Mouse (Mus musculus) hindbrain, embryonic 16.5 days (tissue): Measurements from ENCODE around the gene Myh2. TPM values are rescaled to one million over a fixed set of nuclear protein-coding genes. Genes with fewer than 3 reads are reported as not detected.
A peak's percentile ranks its signal among the peaks of the same experiment; 100 is the strongest.

ENCODE experiments used
- ATAC-seq: fragments of 200-750 bp; cut with Nextera tagmentation; 2 replicates; pipeline ENCODE4 v1.8.0; 2017; ENCODE audit warnings: moderate TSS enrichment, moderate library complexity
- H3K27ac ChIP-seq: fragments of 300-500 bp; sonication (generic); 2 replicates; pipeline ENCODE4 v1.5.1; 2014; ENCODE audit warnings: low read depth, mild to moderate bottlenecking, control low read depth, low read length, moderate library complexity
- H3K27me3 ChIP-seq: fragments of 300-500 bp; sonication (generic); replicated peaks from 2 replicates; pipeline ENCODE4 v1.6.1; 2014; ENCODE audit warnings: low read length; ENCODE audit not compliant: control insufficient read depth, insufficient read depth
- H3K36me3 ChIP-seq: fragments of 300-500 bp; sonication (generic); 2 replicates; pipeline ENCODE4 v1.6.1; 2014; ENCODE audit warnings: mild to moderate bottlenecking, low read length, moderate library complexity, mixed read lengths; ENCODE audit not compliant: control insufficient read depth, insufficient read depth
- H3K4me1 ChIP-seq: fragments of 300-500 bp; sonication (generic); 2 replicates; pipeline ENCODE4 v1.6.1; 2014; ENCODE audit warnings: low read depth, low read length; ENCODE audit not compliant: control insufficient read depth, insufficient read depth
- H3K4me2 ChIP-seq: fragments of 300-500 bp; sonication (generic); 2 replicates; pipeline ENCODE4 v1.6.1; 2014; ENCODE audit warnings: mild to moderate bottlenecking, low read length, control low read depth, moderate library complexity
- H3K4me3 ChIP-seq: fragments of 300-500 bp; sonication (generic); 2 replicates; pipeline ENCODE4 v1.5.1; 2014; ENCODE audit warnings: mild to moderate bottlenecking, low read length, control low read depth, moderate library complexity
- H3K9ac ChIP-seq: fragments of 300-500 bp; sonication (generic); 2 replicates; pipeline ENCODE4 v1.6.1; 2014; ENCODE audit warnings: low read depth, mild to moderate bottlenecking, control low read depth, low read length, moderate library complexity
- H3K9me3 ChIP-seq: fragments of 300-500 bp; sonication (generic); 2 replicates; pipeline ENCODE4 v1.6.1; 2014; ENCODE audit warnings: mild to moderate bottlenecking, low read length, moderate library complexity; ENCODE audit not compliant: control insufficient read depth
- WGBS: fragments of 180-500 bp; shearing (Covaris S2); extraction: QIAGEN DNeasy Blood & Tissue Kit; methylation state at CpG from one replicate; pipeline ENCODE4 v1.1.7; 2014; 5-methylcytosine and 5-hydroxymethylcytosine counted together
- polyA plus RNA-seq: library from polyadenylated mRNA; unstranded; fragments of >200 nt; fragmentation: Nextera tagmentation; extraction: Ambion mirVana; gene quantifications from 2 replicates; pipeline ENCODE4 v1.2.1, GENCODE M21; 2015

Myh2 gene
- polyA plus RNA-seq, 1 experiment from 2014 or later: 0.21 TPM

- ATAC-seq: no peak
- H3K4me2 ChIP-seq: no peak overlapping the region
Observed at GRCm38 (mm10) chr11:67151159-67151558, 19.7 kb upstream of the Myh2 start.

DNA sequence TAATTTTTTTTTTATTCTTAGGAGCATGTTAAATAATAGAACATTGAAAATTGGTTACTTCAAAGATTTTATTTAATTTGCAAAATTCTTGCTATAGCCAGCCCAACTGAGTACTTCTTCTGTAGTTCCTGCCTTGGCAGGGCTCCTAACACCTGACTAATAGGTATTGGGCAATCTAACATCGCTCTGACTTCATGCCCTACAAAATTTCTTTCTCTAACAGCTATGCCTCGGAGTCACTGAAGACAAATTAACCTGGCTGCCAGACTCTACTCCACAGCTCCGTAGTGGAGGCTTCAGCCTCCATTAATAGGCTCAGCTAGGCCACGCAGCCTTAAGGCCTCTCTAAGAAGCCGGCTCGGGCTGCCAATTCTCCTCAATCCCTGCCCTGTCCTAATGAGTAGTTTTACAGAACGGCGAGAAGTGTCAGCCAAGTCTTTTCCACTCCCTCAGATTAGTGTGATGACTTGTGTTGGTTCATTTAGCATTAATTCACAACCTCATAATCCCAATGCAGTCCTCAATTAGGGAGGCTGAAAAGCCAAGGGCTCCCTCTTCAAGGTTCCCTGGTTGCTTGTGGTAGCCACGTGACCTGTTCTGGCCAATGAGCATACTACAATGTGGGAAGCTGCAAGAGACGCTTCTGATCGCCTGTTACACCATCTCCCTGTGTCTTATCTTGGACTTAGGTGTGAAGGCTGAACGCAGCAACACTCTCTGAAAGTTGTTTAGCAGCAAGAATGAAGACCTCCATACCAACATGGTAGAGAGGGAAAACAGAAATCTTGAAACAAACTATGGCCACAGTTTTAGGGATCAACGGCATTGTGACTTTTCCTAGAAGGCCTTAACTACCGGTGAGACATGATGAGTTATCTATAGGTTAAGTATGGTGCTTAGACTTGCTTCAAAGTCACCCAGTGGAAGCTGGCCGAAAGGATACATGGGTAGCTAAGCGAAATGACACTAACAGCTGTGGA, 18.9 kb upstream of the Myh2 start:
- no peaks in the 10 kb centered on the region for H3K9me3 ChIP-seq
- H3K27ac ChIP-seq: no peak overlapping the region
- H3K4me2 ChIP-seq: no peak overlapping the region
- no peaks in the 10 kb centered on the region for H3K27me3 ChIP-seq
- WGBS: 83% methylated on average over 16 of the region's 16 CpGs
- no peaks in the 10 kb centered on the region for H3K36me3 ChIP-seq
- no peak overlapping the region for H3K9ac ChIP-seq
- no peak overlapping the region for H3K4me3 ChIP-seq
- H3K4me1 ChIP-seq: no peaks in the 10 kb centered on the region
- no peak for ATAC-seq

More at GRCm38 (mm10) chr11:67151159-67151558, 19.7 kb upstream of the Myh2 start:
- Histone ChIP-seq H3K4me3 (no peak overlapping the region), H3K9me3 (no peaks in the 10 kb centered on the region), H3K9ac (no peak overlapping the region), H3K4me1 (no peaks in the 10 kb centered on the region), H3K27ac (no peak overlapping the region), H3K36me3 (no peaks in the 10 kb centered on the region), H3K27me3 (no peaks in the 10 kb centered on the region)
- WGBS: 76% methylated on average over 3 of the region's 3 CpGs

DNA sequence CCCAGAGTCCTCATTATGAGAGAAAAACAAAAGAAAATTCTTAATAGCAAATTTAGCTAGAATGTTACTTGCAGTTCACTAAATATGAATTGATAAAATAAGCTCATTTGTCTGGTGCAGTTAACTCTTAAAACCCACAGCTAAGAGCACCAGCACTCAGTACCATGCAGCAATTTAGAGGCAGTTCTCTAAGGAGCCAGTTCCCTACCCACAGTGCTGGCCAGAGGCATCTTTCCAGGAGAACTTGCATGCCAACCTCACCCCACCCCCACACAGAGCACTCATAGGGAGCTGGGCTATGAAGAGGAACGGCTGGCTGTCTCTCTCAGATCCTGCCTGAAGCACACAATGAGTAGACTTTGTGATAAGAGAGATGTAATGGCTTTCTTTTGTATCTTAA, 17.7 kb upstream of the Myh2 start:
- ATAC-seq: peak; percentile 52; the same call in 1 of the 2 replicates
- H3K36me3 ChIP-seq: no peaks in the 10 kb centered on the region
- H3K4me2 ChIP-seq: no peak overlapping the region
- H3K27ac ChIP-seq: no peak overlapping the region
- no peaks in the 10 kb centered on the region for H3K4me1 ChIP-seq
- WGBS: 12% methylated on average over 1 of the region's 1 CpGs
- no peaks in the 10 kb centered on the region for H3K9me3 ChIP-seq
- H3K9ac ChIP-seq: no peak overlapping the region
- H3K27me3 ChIP-seq: no peaks in the 10 kb centered on the region
- no peak overlapping the region for H3K4me3 ChIP-seq

GRCm38 (mm10) chr11:67153843-67154242, 17.0 kb upstream of the Myh2 start:
- Histone ChIP-seq H3K27me3 (no peaks in the 10 kb centered on the region), H3K9ac (no peak overlapping the region), H3K4me2 (no peak overlapping the region), H3K4me3 (no peak overlapping the region), H3K9me3 (no peaks in the 10 kb centered on the region), H3K36me3 (no peaks in the 10 kb centered on the region), H3K4me1 (no peaks in the 10 kb centered on the region), H3K27ac (no peak overlapping the region)
- no peak for ATAC-seq
- WGBS: 76% methylated on average over 1 of the region's 1 CpGs

DNA sequence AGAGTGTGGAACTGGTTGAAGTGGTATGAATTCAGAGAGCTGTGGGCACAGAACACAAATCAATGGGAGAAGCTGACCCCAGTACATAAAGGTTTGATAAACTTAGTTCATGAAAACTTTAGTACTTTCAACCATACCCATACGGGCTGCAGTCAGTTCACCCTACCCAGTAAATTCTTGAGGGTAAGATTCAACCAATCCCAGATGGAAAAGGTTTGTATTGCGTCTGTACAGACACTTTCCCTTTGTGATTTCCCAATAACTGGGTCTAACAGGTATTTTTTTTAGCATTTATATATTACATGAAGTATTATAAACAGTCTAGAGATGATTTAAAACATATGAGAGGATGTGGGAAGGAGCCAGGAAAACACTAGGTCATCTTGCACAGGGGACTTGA, 15.2 kb upstream of the Myh2 start:
- no peaks in the 10 kb centered on the region for H3K9me3 ChIP-seq
- H3K36me3 ChIP-seq: no peaks in the 10 kb centered on the region
- H3K4me2 ChIP-seq: no peak overlapping the region
- H3K9ac ChIP-seq: no peak overlapping the region
- 98% methylated on average over 2 of the region's 2 CpGs for WGBS
- no peak overlapping the region for H3K4me3 ChIP-seq
- no peak overlapping the region for H3K27ac ChIP-seq
- H3K27me3 ChIP-seq: no peaks in the 10 kb centered on the region
- ATAC-seq: no peak
- no peaks in the 10 kb centered on the region for H3K4me1 ChIP-seq

DNA sequence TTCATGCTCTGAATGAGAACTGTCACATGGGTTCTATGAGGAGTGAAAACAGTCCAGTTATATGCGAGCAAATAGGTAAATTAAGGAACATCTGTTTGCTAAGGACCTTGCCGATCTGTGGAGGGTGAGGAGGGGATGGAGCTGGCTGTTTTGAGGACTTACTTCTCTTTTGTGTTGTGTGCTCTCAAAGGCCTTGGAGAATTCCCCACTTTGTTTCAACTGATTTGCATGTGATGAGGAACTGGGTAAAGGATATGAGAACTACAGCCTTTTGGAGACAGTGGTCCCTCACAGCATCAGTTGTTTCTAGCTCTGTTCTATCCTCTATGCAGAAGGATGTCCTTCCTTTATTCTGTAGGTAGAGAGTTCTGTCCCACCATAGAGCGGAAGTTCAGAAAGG, 10.7 kb upstream of the Myh2 start:
- Histone ChIP-seq H3K36me3 (no peaks in the 10 kb centered on the region), H3K9ac (no peak overlapping the region), H3K27me3 (no peaks in the 10 kb centered on the region), H3K27ac (no peak overlapping the region), H3K4me1 (no peaks in the 10 kb centered on the region), H3K4me2 (no peak overlapping the region), H3K4me3 (no peak overlapping the region), H3K9me3 (no peaks in the 10 kb centered on the region)
- ATAC-seq: no peak
- WGBS: 88% methylated on average over 3 of the region's 3 CpGs

DNA sequence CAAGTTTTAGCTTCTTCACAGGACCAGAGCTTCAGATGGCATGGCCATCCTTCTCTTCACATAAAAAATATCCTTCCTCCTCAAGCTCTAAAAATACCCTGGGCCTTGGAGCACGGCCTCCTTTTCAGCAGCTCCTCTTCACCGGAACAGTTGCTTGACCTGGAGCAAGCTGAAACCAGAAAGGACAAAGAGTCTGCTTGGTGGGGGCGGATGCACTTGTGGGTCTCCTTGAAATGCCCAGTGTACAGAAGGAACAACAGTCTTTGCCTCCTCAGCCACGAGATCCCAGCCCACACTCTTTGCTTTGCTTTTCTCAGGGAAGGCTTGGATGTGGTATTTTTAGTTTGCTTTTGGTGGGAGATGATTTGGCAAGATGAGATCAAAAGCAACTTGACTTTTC, 7.1 kb upstream of the Myh2 start:
- Histone ChIP-seq H3K27me3 (no peaks in the 10 kb centered on the region), H3K4me1 (no peaks in the 10 kb centered on the region), H3K4me3 (no peak overlapping the region), H3K9ac (no peak overlapping the region), H3K27ac (no peak overlapping the region), H3K9me3 (no peaks in the 10 kb centered on the region), H3K4me2 (no peak overlapping the region), H3K36me3 (no peaks in the 10 kb centered on the region)
- ATAC-seq: no peak
- WGBS: 72% methylated on average over 4 of the region's 4 CpGs

DNA sequence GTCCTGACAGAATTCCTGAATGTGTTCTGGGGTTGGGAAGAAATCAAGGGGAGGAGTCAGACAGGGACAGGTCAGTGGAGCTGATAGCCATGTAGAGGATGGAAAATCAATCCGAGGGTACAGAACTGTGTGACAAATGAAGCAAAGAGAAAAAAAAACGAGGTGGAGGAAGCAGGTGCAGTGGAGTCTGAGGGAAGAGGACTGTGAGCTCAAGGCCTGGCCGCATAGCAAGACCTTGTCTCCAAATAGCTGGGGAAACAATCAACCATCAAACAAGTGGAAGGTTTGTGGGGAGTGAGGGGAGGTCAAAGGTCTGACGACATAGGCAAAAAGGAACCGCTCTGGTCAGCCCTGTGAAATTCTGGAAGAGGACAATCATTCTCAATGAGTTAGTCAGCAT, 6.0 kb upstream of the Myh2 start:
- no peak overlapping the region for H3K4me2 ChIP-seq
- no peaks in the 10 kb centered on the region for H3K27me3 ChIP-seq
- H3K9me3 ChIP-seq: no peaks in the 10 kb centered on the region
- H3K4me1 ChIP-seq: no peaks in the 10 kb centered on the region
- WGBS: 54% methylated on average over 5 of the region's 5 CpGs
- H3K36me3 ChIP-seq: no peaks in the 10 kb centered on the region
- H3K27ac ChIP-seq: no peak overlapping the region
- H3K9ac ChIP-seq: no peak overlapping the region
- no peak overlapping the region for H3K4me3 ChIP-seq
- no peak for ATAC-seq

DNA sequence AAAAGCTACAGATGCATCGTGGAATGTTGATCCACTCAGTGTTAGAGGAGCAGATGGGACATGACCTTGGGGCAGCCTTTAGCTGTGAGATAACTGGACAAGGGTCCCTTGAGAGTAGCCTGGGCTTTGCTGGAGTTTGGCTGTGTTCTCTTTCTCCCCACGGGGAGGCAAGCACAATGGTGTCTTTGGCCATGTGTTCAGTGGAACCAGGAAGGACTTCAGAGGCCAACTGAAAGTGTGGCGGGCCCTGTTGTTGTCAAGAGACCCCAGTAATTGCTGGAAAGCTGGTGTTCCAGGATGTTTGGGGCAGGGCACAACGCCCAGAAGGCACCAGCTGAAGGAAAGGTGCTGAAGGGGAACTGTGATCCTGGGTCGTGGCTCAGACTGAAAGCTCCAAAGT, 1.5 kb upstream of the Myh2 start:
- Histone ChIP-seq H3K4me2 (no peak overlapping the region), H3K4me3 (no peak overlapping the region), H3K9ac (no peak overlapping the region), H3K4me1 (no peaks in the 10 kb centered on the region), H3K36me3 (no peaks in the 10 kb centered on the region), H3K27me3 (no peaks in the 10 kb centered on the region), H3K9me3 (no peaks in the 10 kb centered on the region), H3K27ac (no peak overlapping the region)
- WGBS: 28% methylated on average over 5 of the region's 5 CpGs
- ATAC-seq: no peak
